In genomic region chr9:62081542-62081941, GRCm38 (mm10) we compare ENCODE assay signal across 26 mouse cellular contexts. TPM values are rescaled to one million over a fixed set of nuclear protein-coding genes. Genes with fewer than 3 reads are reported as not detected.
A peak's percentile ranks its signal among the peaks of the same experiment; 100 is the strongest.
DNase-seq lines count a peak whose midpoint lies in the region; ATAC-seq and TF ChIP-seq lines count a peak whose summit lies in the region.
"Had no signal": no experiment of that assay in that cellular context is flagged by ENCODE, and none has a peak within 500 bp of the region (broad histone marks: within the 10 kb centered on the region; RNA-seq: fewer than 3 reads in every experiment).

No protein-coding gene starts in this region.

- 57% methylated on average over 3 of the region's 3 CpGs for WGBS in embryonic facial prominence, embryonic 14.5 days
- WGBS in embryonic facial prominence, embryonic 10.5 days, result 63% methylated on average over 3 of the region's 3 CpGs
- WGBS in midbrain, postnatal 0 days, result 56% methylated on average over 3 of the region's 3 CpGs
- 69% methylated on average over 3 of the region's 3 CpGs for WGBS in midbrain, embryonic 11.5 days

- H3K4me3 ChIP-seq in embryonic facial prominence, embryonic 14.5 days (ENCODE audit: low read depth, low read length), result no peak overlapping the region
- H3K4me3 ChIP-seq in embryonic facial prominence, embryonic 10.5 days, result no peak overlapping the region
- no peak overlapping the region for H3K4me3 ChIP-seq in layer of hippocampus, adult 2 months
- no peak overlapping the region for H3K4me3 ChIP-seq in midbrain, postnatal 0 days (ENCODE audit: low read depth, low read length)
- H3K4me3 ChIP-seq in midbrain, embryonic 11.5 days (ENCODE audit: low read depth, low read length), result no peak overlapping the region
- H3K4me3 ChIP-seq: embryonic facial prominence, embryonic 13.5 days; forebrain, embryonic 10.5 days; gastrocnemius, adult 2 months; heart, adult 2 months; heart, embryonic 15.5 days had no signal

- ATAC-seq in embryonic facial prominence, embryonic 14.5 days (ENCODE audit: low read depth), result no peak; the same call in 1 of the 2 replicates
- no peak for ATAC-seq in midbrain, postnatal 0 days (ENCODE audit: low FRiP score)
- ATAC-seq in midbrain, embryonic 11.5 days (ENCODE audit: low FRiP score), result no peak
- ATAC-seq: activated CD4-positive, CD25-positive, alpha-beta regulatory T cell, adult 4 months; hindbrain, embryonic 16.5 days; inflammation-experienced regulatory T-cells, adult 6 months; intestine, postnatal 0 days; Patski had no signal

- H3K27ac ChIP-seq in embryonic facial prominence, embryonic 14.5 days (replicated peaks; ENCODE audit: low read depth, low read length), result no peak overlapping the region
- H3K27ac ChIP-seq in embryonic facial prominence, embryonic 10.5 days (replicated peaks), result no peak overlapping the region
- peak overlapping the region; percentile 28; the same call in 1 of the 2 replicates for H3K27ac ChIP-seq in layer of hippocampus, adult 2 months
- H3K27ac ChIP-seq in midbrain, postnatal 0 days (ENCODE audit: low read depth, low read length), result no peak overlapping the region
- no peak overlapping the region for H3K27ac ChIP-seq in midbrain, embryonic 11.5 days (ENCODE audit: low read depth, low read length)
- H3K27ac ChIP-seq: embryonic facial prominence, embryonic 13.5 days; forebrain, embryonic 10.5 days; gastrocnemius, adult 2 months; heart, adult 2 months; heart, embryonic 15.5 days had no signal

- no peaks in the 10 kb centered on the region for H3K4me1 ChIP-seq in embryonic facial prominence, embryonic 14.5 days (ENCODE audit: control insufficient read depth, insufficient read depth, low read length)
- peaks cover 4% of the 10 kb centered on the region; the same call in 1 of the 2 replicates for H3K4me1 ChIP-seq in embryonic facial prominence, embryonic 10.5 days
- no peaks in the 10 kb centered on the region; the same call in 1 of the 2 replicates for H3K4me1 ChIP-seq in midbrain, postnatal 0 days (ENCODE audit: insufficient read depth, low read length)
- no peaks in the 10 kb centered on the region for H3K4me1 ChIP-seq in midbrain, embryonic 11.5 days (ENCODE audit: control insufficient read depth, insufficient read depth, low read length)
- H3K4me1 ChIP-seq: heart, embryonic 15.5 days had no signal

- peak; percentile 10 for DNase-seq in embryonic facial prominence, embryonic 14.5 days (ENCODE audit: low spot score)
- no peak for DNase-seq in embryonic facial prominence, embryonic 10.5 days (ENCODE audit: low spot score)
- no peak for DNase-seq in layer of hippocampus, adult 2 months (ENCODE audit: low spot score in 2 of 2)
- no peak for DNase-seq in layer of hippocampus, postnatal 10 days (ENCODE audit: low spot score in 2 of 2)
- DNase-seq in midbrain, postnatal 0 days (ENCODE audit: low spot score), result peak; percentile 6
- DNase-seq in midbrain, embryonic 11.5 days (ENCODE audit: low spot score, missing footprints), result no peak
- DNase-seq in retina, postnatal 1 day, result peak; percentile 11
- no peak for DNase-seq in urinary bladder, postnatal 10 days (ENCODE audit: low spot score)
- DNase-seq: adrenal gland, postnatal 25 days; cerebellum, adult 2 months; cerebellum, postnatal 10 days; embryo, embryonic 11 days; gastrocnemius, adult 2 months; gastrocnemius, postnatal 36 days; heart, adult 2 months; heart, postnatal 14 days had no signal

- H3K9ac ChIP-seq in embryonic facial prominence, embryonic 14.5 days (ENCODE audit: low read depth, low read length), result no peak overlapping the region
- no peak overlapping the region for H3K9ac ChIP-seq in midbrain, postnatal 0 days (replicated peaks; ENCODE audit: low read length, poor library complexity, severe bottlenecking)
- no peak overlapping the region for H3K9ac ChIP-seq in midbrain, embryonic 11.5 days (ENCODE audit: low read length)
- H3K9ac ChIP-seq: embryonic facial prominence, embryonic 13.5 days; heart, embryonic 15.5 days had no signal

- H3K9me3 ChIP-seq in embryonic facial prominence, embryonic 14.5 days (ENCODE audit: control insufficient read depth, low read length), result no peaks in the 10 kb centered on the region
- no peaks in the 10 kb centered on the region for H3K9me3 ChIP-seq in embryonic facial prominence, embryonic 10.5 days
- H3K9me3 ChIP-seq in midbrain, postnatal 0 days (ENCODE audit: low read length), result no peaks in the 10 kb centered on the region
- H3K9me3 ChIP-seq in midbrain, embryonic 11.5 days (ENCODE audit: control insufficient read depth, low read length), result no peaks in the 10 kb centered on the region
- H3K9me3 ChIP-seq: embryonic facial prominence, embryonic 13.5 days; forebrain, embryonic 10.5 days; heart, embryonic 15.5 days had no signal

- peaks cover 8% of the 10 kb centered on the region; the same call in 1 of the 2 replicates for H3K36me3 ChIP-seq in embryonic facial prominence, embryonic 14.5 days (ENCODE audit: control insufficient read depth, insufficient read depth, low read length)
- peaks cover 12% of the 10 kb centered on the region for H3K36me3 ChIP-seq in embryonic facial prominence, embryonic 10.5 days (replicated peaks)
- H3K36me3 ChIP-seq in midbrain, postnatal 0 days (ENCODE audit: insufficient read depth, low read length), result no peaks in the 10 kb centered on the region
- no peaks in the 10 kb centered on the region for H3K36me3 ChIP-seq in midbrain, embryonic 11.5 days (ENCODE audit: control insufficient read depth, insufficient read depth, low read length)
- H3K36me3 ChIP-seq: heart, embryonic 15.5 days had no signal

- H3K27me3 ChIP-seq in embryonic facial prominence, embryonic 14.5 days (replicated peaks; ENCODE audit: control insufficient read depth, insufficient read depth, low read length), result no peaks in the 10 kb centered on the region
- H3K27me3 ChIP-seq in embryonic facial prominence, embryonic 10.5 days (replicated peaks; ENCODE audit: low read depth, poor library complexity, severe bottlenecking), result no peaks in the 10 kb centered on the region
- H3K27me3 ChIP-seq in midbrain, postnatal 0 days (ENCODE audit: insufficient read depth, low read length), result no peaks in the 10 kb centered on the region
- H3K27me3 ChIP-seq in midbrain, embryonic 11.5 days (ENCODE audit: control insufficient read depth, insufficient read depth, low read length), result no peaks in the 10 kb centered on the region
- H3K27me3 ChIP-seq: embryonic facial prominence, embryonic 13.5 days; heart, embryonic 15.5 days; Patski had no signal

- no peak for TF ChIP-seq CTCF in layer of hippocampus, adult 2 months (conservative IDR thresholded peaks at IDR 0.05)
- TF ChIP-seq CTCF in midbrain, postnatal 0 days (IDR thresholded peaks at IDR 0.05), result no peak

- no peak overlapping the region for H3K4me2 ChIP-seq in embryonic facial prominence, embryonic 14.5 days (ENCODE audit: low read depth, low read length)
- H3K4me2 ChIP-seq in midbrain, postnatal 0 days (ENCODE audit: low read depth, low read length, poor library complexity, severe bottlenecking), result no peak overlapping the region
- H3K4me2 ChIP-seq in midbrain, embryonic 11.5 days, result no peak overlapping the region
- H3K4me2 ChIP-seq: embryonic facial prominence, embryonic 13.5 days; heart, embryonic 11.5 days; heart, embryonic 15.5 days had no signal

RNA-seq across cellular contexts. Expression of gene Glce, which starts 40.9 kb away (rescaled TPM):
- polyA plus RNA-seq in embryonic facial prominence, embryonic 14.5 days (2014; fragmentation: Nextera tagmentation; extraction: Ambion mirVana), result 30.1 and 38.8 TPM in 2 replicates
- polyA plus RNA-seq in embryonic facial prominence, embryonic 10.5 days (2016; fragmentation: Nextera tagmentation; extraction: Ambion mirVana), result 26.6 and 26.8 TPM in 2 replicates
- 10 to 100 TPM; 23.9 to 27.5 TPM for total RNA-seq in layer of hippocampus, adult 2 months (2021)
- 10 to 100 TPM; 24.4 to 25.0 TPM for total RNA-seq in layer of hippocampus, postnatal 10 days (2021)
- 36.0 and 41.7 TPM in 2 replicates for total RNA-seq in midbrain, postnatal 0 days (2014; rRNA removed)
- 15.0 and 15.5 TPM in 2 replicates for polyA plus RNA-seq in midbrain, postnatal 0 days (2015; fragmentation: Nextera tagmentation; extraction: Ambion mirVana)
- 19.4 and 22.4 TPM in 2 replicates for polyA plus RNA-seq in midbrain, embryonic 11.5 days (2014; fragmentation: Nextera tagmentation; extraction: Ambion mirVana)

RNA-seq across cellular contexts. Expression of gene Paqr5, which starts 54.9 kb away (rescaled TPM):
- polyA plus RNA-seq in embryonic facial prominence, embryonic 14.5 days (2014; fragmentation: Nextera tagmentation; extraction: Ambion mirVana), result 7.3 and 7.4 TPM in 2 replicates
- polyA plus RNA-seq in embryonic facial prominence, embryonic 10.5 days (2016; fragmentation: Nextera tagmentation; extraction: Ambion mirVana), result 1.2 TPM in 2 replicates
- total RNA-seq in layer of hippocampus, adult 2 months (2021), result 1 to 10 TPM; 3.9 to 6.3 TPM
- total RNA-seq in layer of hippocampus, postnatal 10 days (2021), result 1 to 10 TPM in 1 of 2 experiments, under 1 TPM in 1; 0.94 to 1.1 TPM
- total RNA-seq in midbrain, postnatal 0 days (2014; rRNA removed), result 0.11 and 0.14 TPM in 2 replicates
- polyA plus RNA-seq in midbrain, postnatal 0 days (2015; fragmentation: Nextera tagmentation; extraction: Ambion mirVana), result 0.27 and 0.37 TPM in 2 replicates
- 0.26 and 0.37 TPM in 2 replicates for polyA plus RNA-seq in midbrain, embryonic 11.5 days (2014; fragmentation: Nextera tagmentation; extraction: Ambion mirVana)
- total RNA-seq: gastrocnemius, adult 2 months; gastrocnemius, postnatal 36 days; heart, adult 2 months; heart, postnatal 14 days; MEL had no signal

Comparison
In these comparisons a context has a peak if more than half of its experiments do, and no peak if none do; other contexts are left out.
1. DNase-seq: peak in embryonic facial prominence, embryonic 14.5 days (single experiment), midbrain, postnatal 0 days (single experiment) and retina, postnatal 1 day (single experiment); none in embryonic facial prominence, embryonic 10.5 days (single experiment), layer of hippocampus, adult 2 months (0 of 2), layer of hippocampus, postnatal 10 days (0 of 2), midbrain, embryonic 11.5 days (single experiment) and urinary bladder, postnatal 10 days (single experiment).